Mouse (Mus musculus): ENCODE measurements around the gene 4931409K22Rik.

4931409K22Rik gene

DNA sequence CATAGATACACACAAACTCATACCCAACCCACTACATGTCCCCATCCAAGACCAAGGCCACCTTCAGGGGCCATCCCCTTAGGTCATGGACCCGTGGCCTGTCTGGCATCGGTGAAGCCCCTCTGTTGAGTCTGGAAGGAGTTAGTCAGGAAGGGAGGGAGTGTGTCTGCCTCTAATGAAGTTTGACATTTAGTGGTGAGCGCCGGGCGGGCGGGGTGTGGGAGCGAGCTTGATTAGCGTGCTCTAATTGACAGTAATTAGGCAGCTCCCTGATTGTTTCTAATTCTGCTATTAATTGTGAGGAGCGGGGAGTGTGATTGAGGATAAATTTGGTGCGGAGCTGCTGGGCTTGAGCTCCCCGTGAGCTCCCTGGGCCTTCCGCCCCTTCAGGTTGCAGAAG is 59.1 kb downstream of the 4931409K22Rik start:
- no peak for DNase-seq (ENCODE audit: low spot score)

DNA sequence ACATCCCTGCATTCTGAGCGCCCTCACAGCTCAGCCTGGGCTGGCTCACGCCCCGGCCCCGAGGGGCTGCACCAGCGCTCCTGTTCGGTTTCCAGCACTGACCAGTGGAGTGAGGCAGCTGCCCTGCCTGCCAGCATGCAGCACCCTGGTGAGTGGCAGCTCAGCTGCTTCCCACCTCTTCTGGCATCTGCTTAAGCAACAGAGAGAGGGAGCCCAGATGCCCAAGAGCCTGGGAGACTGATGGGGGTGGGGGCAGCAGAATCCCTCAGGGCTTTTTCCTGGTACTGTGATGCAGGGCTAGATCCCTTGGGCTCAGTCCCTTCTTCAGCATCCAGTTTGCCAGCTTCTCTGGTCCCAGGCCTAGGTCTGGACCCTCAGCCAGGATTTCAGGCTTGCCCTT is 59.9 kb downstream of the 4931409K22Rik start:
- no peak for DNase-seq (ENCODE audit: low spot score)

DNA sequence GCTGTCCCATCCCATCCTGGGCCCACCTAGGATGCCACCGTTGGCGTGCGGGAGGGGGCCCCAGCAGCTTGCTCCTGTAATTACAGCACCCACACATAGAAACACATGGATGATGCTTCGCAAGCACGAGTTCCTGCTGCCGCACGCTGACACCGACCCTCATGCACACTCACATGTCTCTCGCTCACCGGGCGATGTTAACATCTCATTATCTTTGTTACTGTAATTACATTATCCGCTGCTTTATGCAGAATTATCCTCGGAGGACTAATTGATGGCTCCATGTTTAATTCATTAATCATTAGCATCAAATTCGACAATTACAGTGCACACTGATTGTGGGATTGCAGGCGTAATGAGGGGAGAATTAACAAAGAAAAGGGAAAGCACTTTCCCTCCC is 61.6 kb downstream of the 4931409K22Rik start:
- DNase-seq (ENCODE audit: low spot score) = no peak
